10 mouse cellular contexts compared by ENCODE assay signal in genomic region chr6:51332841-51333240, GRCm38 (mm10).
A peak's percentile ranks its signal among the peaks of the same experiment; 100 is the strongest.
DNase-seq lines count a peak whose midpoint lies in the region; ATAC-seq and TF ChIP-seq lines count a peak whose summit lies in the region.
"Had no signal": no experiment of that assay in that cellular context is flagged by ENCODE, and none has a peak within 500 bp of the region (broad histone marks: within the 10 kb centered on the region; RNA-seq: fewer than 3 reads in every experiment).

No protein-coding gene starts in this region.

- H3K36me3 ChIP-seq in hindbrain, embryonic 13.5 days: no peaks in the 10 kb centered on the region
- no peaks in the 10 kb centered on the region for H3K36me3 ChIP-seq in hindbrain, embryonic 14.5 days (replicated peaks; ENCODE audit: control insufficient read depth, insufficient read depth)
- no peaks in the 10 kb centered on the region for H3K36me3 ChIP-seq in intestine, embryonic 14.5 days (ENCODE audit: control insufficient read depth, insufficient read depth, low read length)

- H3K27ac ChIP-seq in hindbrain, embryonic 13.5 days: peak overlapping the region; percentile 55
- H3K27ac ChIP-seq in hindbrain, embryonic 14.5 days: no peak overlapping the region
- H3K27ac ChIP-seq in intestine, embryonic 14.5 days (ENCODE audit: low read depth): peak overlapping the region; percentile 77; the same call in 1 of the 2 replicates
- no peak overlapping the region for H3K27ac ChIP-seq in left cerebral cortex, adult 2 months

- no peak for TF ChIP-seq CTCF in left cerebral cortex, adult 2 months (IDR thresholded peaks at IDR 0.05)

- ATAC-seq in hindbrain, embryonic 13.5 days (ENCODE audit: low FRiP score): no peak
- no peak for ATAC-seq in hindbrain, embryonic 14.5 days (ENCODE audit: low FRiP score)
- no peak for ATAC-seq in intestine, embryonic 14.5 days (replicated peaks; ENCODE audit: low FRiP score, low TSS enrichment, low read depth)
- ATAC-seq in granulocyte monocyte progenitor cell, adult 5-6 weeks (replicated peaks; ENCODE audit: poor library complexity, severe bottlenecking): no peak

- H3K27me3 ChIP-seq in hindbrain, embryonic 13.5 days: no peaks in the 10 kb centered on the region
- no peaks in the 10 kb centered on the region for H3K27me3 ChIP-seq in hindbrain, embryonic 14.5 days (ENCODE audit: control insufficient read depth, insufficient read depth, low read length)
- H3K27me3 ChIP-seq in intestine, embryonic 14.5 days (replicated peaks; ENCODE audit: control insufficient read depth, insufficient read depth, low read length): no peaks in the 10 kb centered on the region

- peaks cover 21% of the 10 kb centered on the region for H3K4me1 ChIP-seq in hindbrain, embryonic 13.5 days (replicated peaks)
- peaks cover 4% of the 10 kb centered on the region for H3K4me1 ChIP-seq in hindbrain, embryonic 14.5 days (replicated peaks; ENCODE audit: control insufficient read depth, insufficient read depth, low read length)
- H3K4me1 ChIP-seq in intestine, embryonic 14.5 days (replicated peaks; ENCODE audit: control insufficient read depth, insufficient read depth, low read length): peaks cover 23% of the 10 kb centered on the region
- H3K4me1 ChIP-seq: megakaryocyte, embryonic 14.5 days had no signal

- 47% methylated on average over 11 of the region's 11 CpGs for WGBS in hindbrain, embryonic 13.5 days
- 42% methylated on average over 11 of the region's 11 CpGs for WGBS in hindbrain, embryonic 14.5 days
- 77% methylated on average over 11 of the region's 11 CpGs for WGBS in intestine, embryonic 14.5 days

- no peak overlapping the region for H3K9ac ChIP-seq in hindbrain, embryonic 13.5 days
- no peak overlapping the region for H3K9ac ChIP-seq in hindbrain, embryonic 14.5 days
- H3K9ac ChIP-seq in intestine, embryonic 14.5 days (ENCODE audit: low read length): no peak overlapping the region

- DNase-seq in hindbrain, embryonic 14.5 days (ENCODE audit: low spot score): no peak
- peak; percentile 77 for DNase-seq in Muller cell, postnatal 12 days (ENCODE audit: inconsistent ontology term)
- peak; percentile 24 for DNase-seq in gastrocnemius, postnatal 10 days
- peak; percentile 51 for DNase-seq in intestine, embryonic 14.5 days (ENCODE audit: low spot score)
- DNase-seq in thymus, postnatal 10 days (ENCODE audit: low spot score in 2 of 2): no peak
- DNase-seq in left cerebral cortex, adult 2 months (ENCODE audit: extremely low spot score in 1 of 2, low spot score in 2 of 2): no peak
- DNase-seq: spleen, adult 18-20 months had no signal

- no peak overlapping the region for H3K4me3 ChIP-seq in hindbrain, embryonic 13.5 days
- no peak overlapping the region for H3K4me3 ChIP-seq in hindbrain, embryonic 14.5 days (replicated peaks; ENCODE audit: low read length)
- no peak overlapping the region for H3K4me3 ChIP-seq in intestine, embryonic 14.5 days (ENCODE audit: low read depth, low read length)
- H3K4me3 ChIP-seq in left cerebral cortex, adult 2 months: no peak overlapping the region
- H3K4me3 ChIP-seq: megakaryocyte, embryonic 14.5 days had no signal

- intact Hi-C loops in left cerebral cortex, adult 2 months (cut with DNase I): no loop called here

- no peak overlapping the region for H3K4me2 ChIP-seq in hindbrain, embryonic 13.5 days
- H3K4me2 ChIP-seq in hindbrain, embryonic 14.5 days (replicated peaks): no peak overlapping the region
- H3K4me2 ChIP-seq in intestine, embryonic 14.5 days (ENCODE audit: low read length): no peak overlapping the region

- no peaks in the 10 kb centered on the region for H3K9me3 ChIP-seq in hindbrain, embryonic 13.5 days
- no peaks in the 10 kb centered on the region for H3K9me3 ChIP-seq in hindbrain, embryonic 14.5 days (ENCODE audit: control insufficient read depth, low read length)
- H3K9me3 ChIP-seq in intestine, embryonic 14.5 days (ENCODE audit: control insufficient read depth, low read length): no peaks in the 10 kb centered on the region
- H3K9me3 ChIP-seq: megakaryocyte, embryonic 14.5 days had no signal

Comparison
In these comparisons a context has a peak if more than half of its experiments do, and no peak if none do; other contexts are left out.
1. H3K27ac ChIP-seq: peak in hindbrain, embryonic 13.5 days (single experiment) and intestine, embryonic 14.5 days (single experiment); none in hindbrain, embryonic 14.5 days (single experiment) and left cerebral cortex, adult 2 months (single experiment).
2. DNase-seq: peak in Muller cell, postnatal 12 days (single experiment), gastrocnemius, postnatal 10 days (single experiment) and intestine, embryonic 14.5 days (single experiment); none in hindbrain, embryonic 14.5 days (single experiment), thymus, postnatal 10 days (0 of 2) and left cerebral cortex, adult 2 months (0 of 2).